In genomic region chr11:90249701-90250141, GRCm38 (mm10) we compare ENCODE assay signal across 8 mouse cellular contexts. TPM values are rescaled to one million over a fixed set of nuclear protein-coding genes. Genes with fewer than 3 reads are reported as not detected.
DNase-seq lines count a peak whose midpoint lies in the region; ATAC-seq lines count a peak whose summit lies in the region.

No protein-coding gene starts in this region.

- peak overlapping the region; percentile 89 for H3K4me3 ChIP-seq in kidney, embryonic 16.5 days (ENCODE audit: low read length)
- peak overlapping the region; percentile 81 for H3K4me3 ChIP-seq in forebrain, embryonic 13.5 days
- peak overlapping the region; percentile 82 for H3K4me3 ChIP-seq in liver, embryonic 12.5 days

- H3K36me3 ChIP-seq in kidney, embryonic 16.5 days (ENCODE audit: insufficient read depth, low read length) = no peaks in the 10 kb centered on the region
- H3K36me3 ChIP-seq in forebrain, embryonic 13.5 days (ENCODE audit: poor library complexity, severe bottlenecking) = no peaks in the 10 kb centered on the region
- no peaks in the 10 kb centered on the region for H3K36me3 ChIP-seq in liver, embryonic 12.5 days

- peak overlapping the region; percentile 92 for H3K9ac ChIP-seq in kidney, embryonic 16.5 days (replicated peaks; ENCODE audit: low read length)
- peak overlapping the region; percentile 92 for H3K9ac ChIP-seq in forebrain, embryonic 13.5 days
- peak overlapping the region; percentile 84 for H3K9ac ChIP-seq in liver, embryonic 12.5 days

- H3K4me2 ChIP-seq in kidney, embryonic 16.5 days (replicated peaks; ENCODE audit: low read depth, low read length) = peak overlapping the region; percentile 87
- peak overlapping the region; percentile 81 for H3K4me2 ChIP-seq in forebrain, embryonic 13.5 days
- peak overlapping the region; percentile 92 for H3K4me2 ChIP-seq in liver, embryonic 12.5 days

- no peaks in the 10 kb centered on the region for H3K27me3 ChIP-seq in kidney, embryonic 16.5 days (ENCODE audit: insufficient read depth, low read length)
- no peaks in the 10 kb centered on the region for H3K27me3 ChIP-seq in forebrain, embryonic 13.5 days
- no peaks in the 10 kb centered on the region for H3K27me3 ChIP-seq in liver, embryonic 12.5 days (replicated peaks)

- peak overlapping the region; percentile 84 for H3K27ac ChIP-seq in kidney, embryonic 16.5 days (ENCODE audit: low read length)
- H3K27ac ChIP-seq in forebrain, embryonic 13.5 days = peak overlapping the region; percentile 90
- peak overlapping the region; percentile 71 for H3K27ac ChIP-seq in liver, embryonic 12.5 days

- H3K4me1 ChIP-seq in kidney, embryonic 16.5 days (ENCODE audit: insufficient read depth, low read length) = peaks cover 23% of the 10 kb centered on the region; the same call in 1 of the 2 replicates
- H3K4me1 ChIP-seq in forebrain, embryonic 13.5 days = peaks cover 33% of the 10 kb centered on the region
- peaks cover 39% of the 10 kb centered on the region for H3K4me1 ChIP-seq in liver, embryonic 12.5 days

- DNase-seq in kidney, postnatal 36 days = no peak
- DNase-seq in R1 (ENCODE audit: low read depth, low spot score) = peak; percentile 65
- DNase-seq in testis, postnatal 14 days (ENCODE audit: low spot score) = peak; percentile 41
- no peak for DNase-seq in left cerebral cortex, adult 11 months (ENCODE audit: low spot score)

- WGBS in kidney, embryonic 16.5 days = 0% methylated on average over 22 of the region's 22 CpGs
- WGBS in forebrain, embryonic 13.5 days = 0% methylated on average over 22 of the region's 22 CpGs
- WGBS in liver, embryonic 12.5 days (ENCODE audit: insufficient replicate concordance) = 1% methylated on average over 22 of the region's 22 CpGs

- peak; percentile 53 for ATAC-seq in kidney, embryonic 16.5 days (ENCODE audit: low FRiP score, low TSS enrichment)
- ATAC-seq in forebrain, embryonic 13.5 days = no peak; the same call in 1 of the 2 replicates
- ATAC-seq in liver, embryonic 12.5 days = no peak
- no peak for ATAC-seq in inflammation-experienced regulatory T-cells, adult 6 months

- no peaks in the 10 kb centered on the region for H3K9me3 ChIP-seq in kidney, embryonic 16.5 days (ENCODE audit: low read length)
- no peaks in the 10 kb centered on the region for H3K9me3 ChIP-seq in forebrain, embryonic 13.5 days (replicated peaks)
- no peaks in the 10 kb centered on the region for H3K9me3 ChIP-seq in liver, embryonic 12.5 days (replicated peaks)

RNA-seq across cellular contexts. Expression of gene Mmd, which starts 0.5 kb away (rescaled TPM):
- 36.1 and 37.3 TPM in 2 replicates for polyA plus RNA-seq in kidney, embryonic 16.5 days (2015; fragmentation: Nextera tagmentation; extraction: Ambion mirVana)
- 64.8 and 65.2 TPM in 2 replicates for polyA plus RNA-seq in forebrain, embryonic 13.5 days (2015; fragmentation: Nextera tagmentation; extraction: Ambion mirVana)
- 10.6 and 12.0 TPM in 2 replicates for polyA plus RNA-seq in liver, embryonic 12.5 days (2016; fragmentation: Nextera tagmentation; extraction: Ambion mirVana)
- 10 to 100 TPM; 29.9 to 31.2 (median 30.7) TPM for polyA plus RNA-seq in inflammation-experienced regulatory T-cells, adult 6 months (2017; shearing (Covaris generic))

Comparison
In these comparisons a context has a peak if more than half of its experiments do, and no peak if none do; other contexts are left out.
1. DNase-seq: peak in R1 (single experiment) and testis, postnatal 14 days (single experiment); none in kidney, postnatal 36 days (0 of 2) and left cerebral cortex, adult 11 months (single experiment).
2. Peak in every context shown above with its lines, with median percentiles within 50 percentile points of each other: H3K27ac ChIP-seq, H3K4me2 ChIP-seq, H3K4me3 ChIP-seq and H3K9ac ChIP-seq.